Mouse (Mus musculus) intestine, embryonic 15.5 days (tissue): ENCODE data around the gene Gm49450. TPM values are rescaled to one million over a fixed set of nuclear protein-coding genes. Genes with fewer than 3 reads are reported as not detected.
A peak's percentile ranks its signal among the peaks of the same experiment; 100 is the strongest.
"Not testable (repeated sequence)": the region's sequence is repeated elsewhere in the genome, so short reads cannot be mapped to it uniquely, and the experiment has no call there.

Experiments
- ATAC-seq: fragments of 200-750 bp; cut with Nextera tagmentation; 2 replicates; pipeline ENCODE4 v1.8.0; 2017; ENCODE audit warnings: moderate TSS enrichment, moderate library complexity
- H3K27ac ChIP-seq: fragments of 300-500 bp; sonication (generic); 2 replicates; pipeline ENCODE4 v1.5.1; 2015; ENCODE audit warnings: mild to moderate bottlenecking, inconsistent platforms
- H3K27me3 ChIP-seq: fragments of 300-500 bp; sonication (generic); replicated peaks from 2 replicates; pipeline ENCODE4 v1.6.1; 2015; ENCODE audit warnings: inconsistent platforms
- H3K36me3 ChIP-seq: fragments of 300-500 bp; sonication (generic); 2 replicates; pipeline ENCODE4 v1.6.1; 2015; ENCODE audit warnings: inconsistent platforms
- H3K4me1 ChIP-seq: fragments of 300-500 bp; sonication (generic); replicated peaks from 2 replicates; pipeline ENCODE4 v1.6.1; 2015; ENCODE audit warnings: inconsistent platforms
- H3K4me2 ChIP-seq: fragments of 300-500 bp; sonication (generic); replicated peaks from 2 replicates; pipeline ENCODE4 v1.6.1; 2015; ENCODE audit warnings: mild to moderate bottlenecking, inconsistent platforms
- H3K4me3 ChIP-seq: fragments of 300-500 bp; sonication (generic); replicated peaks from 2 replicates; pipeline ENCODE4 v1.5.1; 2015; ENCODE audit warnings: inconsistent platforms
- H3K9ac ChIP-seq: fragments of 300-500 bp; sonication (generic); 2 replicates; pipeline ENCODE4 v1.6.1; 2015; ENCODE audit warnings: inconsistent platforms
- H3K9me3 ChIP-seq: fragments of 300-500 bp; sonication (generic); 2 replicates; pipeline ENCODE4 v1.6.1; 2016; ENCODE audit warnings: inconsistent platforms
- WGBS: fragments of 180-500 bp; shearing (Covaris S2); methylation state at CpG from one replicate; pipeline ENCODE4 v1.1.7; 2015; 5-methylcytosine and 5-hydroxymethylcytosine counted together
- polyA plus RNA-seq: library from polyadenylated mRNA; unstranded; fragments of >200 nt; fragmentation: Nextera tagmentation; extraction: Ambion mirVana; gene quantifications from 2 replicates; pipeline ENCODE4 v1.2.1, GENCODE M21; 2015

The Gm49450 gene
- polyA plus RNA-seq, 1 experiment from 2014 or later: not detected

DNA sequence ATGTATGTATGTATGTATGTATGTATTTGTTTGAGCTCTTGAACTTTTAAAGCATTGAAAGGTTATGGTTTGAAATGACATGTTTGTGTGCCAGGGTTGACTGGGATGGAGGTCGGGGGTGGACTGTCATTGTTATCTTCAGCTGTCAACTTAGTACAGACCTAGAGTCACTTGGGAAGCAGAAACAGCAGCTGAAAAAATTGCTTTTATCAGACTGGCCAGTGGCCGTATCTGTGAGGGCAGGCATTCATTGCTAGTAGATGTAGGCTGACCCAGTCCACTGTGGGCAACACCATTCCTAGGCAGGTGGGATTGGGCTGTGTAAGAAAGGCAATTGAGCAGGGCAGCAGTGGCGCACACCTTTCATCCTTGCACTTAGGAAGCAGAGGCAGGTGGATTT is 6.2 kb upstream of the Gm49450 start:
- no peak overlapping the region for H3K4me3 ChIP-seq
- ATAC-seq: no peak
- WGBS: 73% methylated on average over 3 of the region's 3 CpGs
- no peaks in the 10 kb centered on the region for H3K27me3 ChIP-seq
- H3K36me3 ChIP-seq: no peaks in the 10 kb centered on the region
- H3K9ac ChIP-seq: no peak overlapping the region
- H3K4me1 ChIP-seq: peaks cover 2% of the 10 kb centered on the region; the same call in 1 of the 2 replicates
- H3K4me2 ChIP-seq: no peak overlapping the region
- no peaks in the 10 kb centered on the region for H3K9me3 ChIP-seq
- no peak overlapping the region for H3K27ac ChIP-seq

DNA sequence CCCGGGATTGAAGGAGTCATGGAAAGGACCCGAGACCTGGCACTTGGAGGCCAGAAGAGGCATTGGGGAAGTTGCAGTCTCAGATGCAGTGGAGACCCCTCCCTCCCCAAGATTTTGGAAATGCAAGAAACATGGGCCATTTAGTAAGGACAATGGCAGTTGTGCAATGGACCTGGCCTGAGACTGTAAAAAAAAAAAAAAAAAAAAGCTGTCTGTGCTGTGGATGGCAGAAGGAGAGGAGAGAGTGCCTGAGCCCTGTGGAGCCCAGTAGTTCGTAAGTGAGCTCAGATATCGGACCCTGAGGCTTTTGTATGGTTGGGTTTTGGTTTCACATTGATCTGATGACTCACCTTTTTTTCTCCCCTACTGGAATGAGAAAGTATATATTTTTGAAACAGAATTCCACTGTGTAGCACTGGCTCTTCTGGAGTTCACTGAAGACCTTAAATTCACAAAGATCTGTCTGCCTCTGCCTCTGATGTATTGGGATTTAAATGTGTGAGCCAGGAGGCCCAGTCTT is 5.6 kb upstream of the Gm49450 start:
- H3K4me1 ChIP-seq: peaks cover 2% of the 10 kb centered on the region; the same call in 1 of the 2 replicates
- no peak overlapping the region for H3K4me2 ChIP-seq
- no peak overlapping the region for H3K27ac ChIP-seq
- no peak overlapping the region for H3K9ac ChIP-seq
- H3K9me3 ChIP-seq: no peaks in the 10 kb centered on the region
- no peaks in the 10 kb centered on the region for H3K27me3 ChIP-seq
- ATAC-seq: no peak
- WGBS: 98% methylated on average over 4 of the region's 4 CpGs
- no peaks in the 10 kb centered on the region for H3K36me3 ChIP-seq
- H3K4me3 ChIP-seq: no peak overlapping the region

DNA sequence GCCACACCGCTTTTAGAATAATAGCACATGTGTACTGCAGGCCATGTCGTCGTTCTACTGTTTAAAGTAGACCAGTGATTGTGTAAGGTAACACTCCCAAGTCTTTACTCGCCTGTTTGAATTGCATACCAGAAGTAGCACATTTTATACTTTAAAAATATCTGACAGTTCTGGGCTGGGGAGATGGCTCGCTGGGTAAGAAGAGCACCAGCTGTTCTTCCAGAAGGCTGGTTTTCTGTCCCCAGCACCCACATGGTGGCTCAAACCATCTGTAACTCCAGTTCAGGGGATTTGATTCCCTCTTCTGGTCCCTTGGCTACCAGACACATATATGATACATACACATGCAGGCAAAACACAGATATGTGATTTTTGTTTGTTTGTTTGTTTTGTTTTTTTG is 4.1 kb upstream of the Gm49450 start:
- ATAC-seq: no peak
- H3K27me3 ChIP-seq: no peaks in the 10 kb centered on the region
- no peak overlapping the region for H3K4me3 ChIP-seq
- no peaks in the 10 kb centered on the region for H3K9me3 ChIP-seq
- no peak overlapping the region for H3K27ac ChIP-seq
- no peaks in the 10 kb centered on the region for H3K36me3 ChIP-seq
- WGBS: 70% methylated on average over 5 of the region's 5 CpGs
- H3K4me2 ChIP-seq: no peak overlapping the region
- H3K4me1 ChIP-seq: peaks cover 2% of the 10 kb centered on the region; the same call in 1 of the 2 replicates
- no peak overlapping the region for H3K9ac ChIP-seq

DNA sequence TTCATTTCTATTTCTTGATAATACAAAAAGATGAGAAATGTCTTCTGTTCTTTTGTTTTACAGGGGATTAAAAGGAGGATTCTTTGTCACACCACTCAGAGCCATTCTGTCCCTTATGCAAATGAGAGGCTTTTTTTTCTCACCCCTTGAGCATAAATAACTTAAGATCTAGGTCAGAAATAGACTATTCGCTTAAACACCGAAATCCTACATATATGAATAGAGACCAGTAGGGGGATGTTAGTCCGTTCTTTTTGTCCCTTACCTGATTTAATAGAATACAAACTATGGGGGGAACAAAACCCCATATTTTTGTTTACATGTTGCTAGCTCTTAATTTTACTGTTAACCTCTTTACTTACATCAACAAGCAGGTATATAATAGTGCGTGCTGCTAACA is 2.6 kb upstream of the Gm49450 start:
- Histone ChIP-seq H3K9ac (no peak overlapping the region), H3K27me3 (no peaks in the 10 kb centered on the region), H3K4me1 (peaks cover 6% of the 10 kb centered on the region), H3K4me3 (no peak overlapping the region), H3K36me3 (no peaks in the 10 kb centered on the region), H3K9me3 (no peaks in the 10 kb centered on the region), H3K4me2 (no peak overlapping the region), H3K27ac (no peak overlapping the region)
- ATAC-seq: no peak
- 89% methylated on average over 4 of the region's 4 CpGs for WGBS

DNA sequence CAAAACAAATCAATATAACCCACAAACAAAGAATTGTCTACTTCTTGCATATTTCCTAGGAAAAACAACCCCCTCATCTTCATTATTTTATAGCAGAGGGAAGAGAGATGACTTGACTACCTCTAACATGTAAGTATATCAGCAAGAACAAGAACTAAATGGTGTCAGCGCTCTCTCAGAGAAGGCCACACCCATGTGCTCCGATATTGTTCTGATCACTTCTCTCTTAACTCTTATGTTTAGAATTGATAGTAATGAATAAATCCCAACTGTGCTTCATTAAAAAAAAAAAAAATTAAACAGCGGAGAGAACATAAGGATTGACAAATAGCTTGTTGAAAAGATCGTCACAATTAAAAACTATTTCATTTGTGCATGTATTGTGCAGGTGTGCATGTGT is 2.0 kb upstream of the Gm49450 start:
- Histone ChIP-seq H3K4me1 (peaks cover 6% of the 10 kb centered on the region), H3K9ac (no peak overlapping the region), H3K4me3 (no peak overlapping the region), H3K4me2 (no peak overlapping the region), H3K36me3 (no peaks in the 10 kb centered on the region), H3K27ac (no peak overlapping the region), H3K27me3 (no peaks in the 10 kb centered on the region), H3K9me3 (no peaks in the 10 kb centered on the region)
- WGBS: 83% methylated on average over 4 of the region's 4 CpGs
- ATAC-seq: no peak

DNA sequence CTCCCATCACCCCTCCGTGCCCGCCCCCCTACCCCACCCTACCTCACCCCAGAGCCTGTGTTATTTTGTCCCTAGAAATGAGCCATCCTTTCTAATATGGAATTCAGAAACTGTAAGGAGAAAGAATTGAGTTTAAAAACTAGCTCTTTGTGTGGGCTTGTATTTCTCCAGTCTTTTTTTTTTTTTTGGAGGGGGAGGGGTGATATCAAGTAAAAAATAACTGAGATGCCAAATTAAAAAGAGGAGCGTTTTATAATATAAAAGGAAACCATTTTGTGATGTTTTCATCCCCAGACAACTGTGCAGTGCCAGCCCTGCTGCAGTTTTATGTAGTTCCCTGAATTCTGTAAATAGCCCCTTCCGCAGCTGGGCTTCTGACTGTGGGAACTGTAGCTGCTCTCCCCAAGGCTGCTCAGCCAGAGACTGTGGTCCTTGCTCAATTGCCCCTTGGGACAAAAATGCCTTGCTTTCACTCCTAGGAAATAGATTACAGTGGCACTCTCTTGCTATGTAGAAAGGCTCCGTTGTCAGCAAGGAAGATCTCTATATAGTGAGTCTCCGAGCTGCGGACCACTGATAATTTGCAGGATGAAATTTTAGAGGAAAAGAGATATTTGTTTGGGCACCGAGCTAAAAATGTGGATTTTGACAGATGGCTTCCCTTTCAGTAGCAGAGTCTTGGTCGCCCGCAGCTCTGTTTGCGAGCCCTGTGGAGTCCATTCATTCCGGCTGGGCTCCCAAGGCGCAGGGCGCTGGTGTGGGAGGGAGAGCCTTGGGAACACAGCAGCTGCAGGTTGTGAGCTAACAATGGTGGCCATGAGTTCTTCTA is 1.3 kb upstream of the Gm49450 start:
- peak overlapping the region; percentile 36 for H3K4me2 ChIP-seq
- peak overlapping the region; percentile 51; the same call in 1 of the 2 replicates for H3K27ac ChIP-seq

DNA sequence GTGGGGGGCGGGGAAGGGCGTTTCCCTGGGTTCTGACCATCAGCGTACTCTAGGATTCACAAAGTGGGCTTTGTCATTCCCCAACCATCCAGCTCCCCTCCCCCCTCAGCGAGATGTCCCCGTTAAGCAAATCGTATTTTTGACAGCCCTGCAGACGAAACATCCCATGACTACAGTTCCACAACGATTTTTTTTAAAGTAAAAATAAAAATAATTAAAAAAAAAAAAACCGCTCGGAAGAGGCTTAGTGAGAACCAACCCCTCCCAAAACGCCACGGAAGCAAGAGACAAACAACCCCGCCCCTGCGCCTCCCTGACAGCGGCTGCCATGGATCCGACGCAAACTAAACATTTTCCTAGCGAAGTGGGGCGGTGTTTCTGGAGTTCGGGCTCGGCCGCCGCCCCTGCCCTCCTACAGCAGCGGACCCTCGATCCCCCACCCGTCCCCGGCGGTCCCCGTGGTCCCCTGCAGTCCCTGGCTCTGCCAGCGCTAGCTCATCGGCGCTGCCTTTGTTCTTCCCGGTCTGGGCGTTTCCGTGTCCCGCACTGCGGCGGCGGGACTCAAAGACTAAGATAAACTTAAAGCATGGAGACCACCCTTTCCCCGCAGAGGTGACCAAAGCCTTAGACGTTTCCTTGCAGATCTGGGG is 475 bp downstream of the Gm49450 start:
- Histone ChIP-seq H3K4me3 (peak overlapping the region; percentile 71), H3K9ac (peak overlapping the region; percentile 78), H3K9me3 (no peaks in the 10 kb centered on the region), H3K4me1 (peaks cover 6% of the 10 kb centered on the region), H3K4me2 (peak overlapping the region; percentile 62), H3K27me3 (no peaks in the 10 kb centered on the region), H3K27ac (peak overlapping the region; percentile 96), H3K36me3 (0 out of 2 replicates have a peak, but pooled peaks cover 4% of the 10 kb centered on the region)
- WGBS: under 1% methylated on average over 41 of the region's 41 CpGs
- ATAC-seq: peak; percentile 85

More for the DNA sequence above, 1.3 kb upstream of the Gm49450 start:
- Histone ChIP-seq H3K27me3 (no peaks in the 10 kb centered on the region), H3K9me3 (no peaks in the 10 kb centered on the region), H3K4me1 (peaks cover 6% of the 10 kb centered on the region), H3K4me3 (no peak overlapping the region), H3K36me3 (0 out of 2 replicates have a peak, but pooled peaks cover under 1% of the 10 kb centered on the region), H3K9ac (no peak overlapping the region)
- no peak for ATAC-seq
- WGBS: 44% methylated on average over 14 of the region's 14 CpGs

DNA sequence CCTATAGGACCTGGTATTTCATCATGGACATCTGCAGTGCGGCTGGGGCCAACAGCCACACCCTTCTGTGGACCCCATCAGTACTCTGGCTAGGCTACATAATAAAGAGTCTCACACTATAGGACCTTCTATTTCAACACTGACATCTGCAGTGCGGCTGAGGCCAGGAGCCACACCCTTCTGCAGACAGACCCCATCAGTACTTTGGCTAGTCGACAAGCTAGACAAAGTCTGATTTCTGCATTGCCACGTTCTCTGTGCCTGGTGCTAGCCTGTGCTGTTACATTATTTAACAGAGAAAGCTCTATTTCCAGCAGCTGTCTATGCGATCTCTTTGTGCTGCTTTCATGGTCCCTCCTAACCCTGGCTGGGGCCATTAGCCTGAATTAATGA is 1.3 kb downstream of the Gm49450 start:
- Histone ChIP-seq H3K9ac (peak overlapping the region; percentile 34), H3K36me3 (0 out of 2 replicates have a peak, but pooled peaks cover 4% of the 10 kb centered on the region), H3K4me3 (peak overlapping the region; percentile 71), H3K4me2 (peak overlapping the region; percentile 52), H3K4me1 (peaks cover 6% of the 10 kb centered on the region), H3K9me3 (no peaks in the 10 kb centered on the region), H3K27me3 (no peaks in the 10 kb centered on the region), H3K27ac (peak overlapping the region; percentile 58; the same call in 1 of the 2 replicates)
- ATAC-seq: no peak
- WGBS: 23% methylated on average over 5 of the region's 5 CpGs

DNA sequence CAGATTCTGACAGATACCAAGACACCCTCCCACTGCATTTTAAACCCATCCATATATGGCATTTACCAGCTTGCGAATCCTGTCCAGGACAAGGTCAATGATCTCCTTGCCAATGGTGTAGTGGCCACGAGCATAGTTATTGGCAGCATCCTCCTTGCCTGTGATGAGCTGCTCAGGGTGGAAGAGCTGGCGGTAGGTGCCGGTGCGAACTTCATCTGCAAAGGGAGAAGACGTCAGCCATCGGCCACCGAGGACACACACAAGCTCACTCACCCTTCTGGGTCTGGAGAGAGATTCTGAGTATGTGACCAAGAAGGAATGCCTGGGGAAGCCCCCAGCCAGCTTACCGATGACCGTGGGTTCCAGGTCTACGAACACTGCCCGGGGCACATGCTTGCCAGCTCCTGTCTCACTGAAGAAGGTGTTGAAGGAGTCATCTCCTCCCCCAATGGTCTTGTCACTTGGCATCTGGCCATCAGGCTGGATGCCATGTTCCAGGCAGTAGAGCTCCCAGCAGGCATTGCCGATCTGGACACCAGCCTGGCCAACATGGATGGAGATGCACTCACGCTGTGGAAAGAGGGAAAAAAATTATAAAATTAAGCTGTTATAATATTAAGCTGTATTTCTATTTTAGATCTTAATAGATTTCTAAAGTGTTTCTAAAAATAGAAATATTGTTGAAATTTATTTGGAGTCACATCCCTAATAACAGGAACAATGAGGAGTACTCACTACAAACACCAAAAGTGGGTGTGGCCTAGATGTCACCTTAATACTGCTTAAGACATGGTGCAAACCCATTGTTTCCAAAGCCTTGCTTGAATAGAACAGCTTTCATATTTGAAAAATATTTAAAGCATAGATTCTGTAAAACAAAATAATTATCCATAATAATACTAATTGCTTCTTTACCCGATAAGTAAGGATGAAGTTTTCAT is 2.0 kb downstream of the Gm49450 start:
- H3K9me3 ChIP-seq, H3K9ac ChIP-seq, H3K36me3 ChIP-seq, H3K27ac ChIP-seq, H3K4me1 ChIP-seq, ATAC-seq, H3K27me3 ChIP-seq: not testable (repeated sequence)
- H3K4me2 ChIP-seq: peak overlapping the region; percentile 52
- 84% methylated on average over 11 of the region's 15 CpGs for WGBS
- peak overlapping the region; percentile 71 for H3K4me3 ChIP-seq

DNA sequence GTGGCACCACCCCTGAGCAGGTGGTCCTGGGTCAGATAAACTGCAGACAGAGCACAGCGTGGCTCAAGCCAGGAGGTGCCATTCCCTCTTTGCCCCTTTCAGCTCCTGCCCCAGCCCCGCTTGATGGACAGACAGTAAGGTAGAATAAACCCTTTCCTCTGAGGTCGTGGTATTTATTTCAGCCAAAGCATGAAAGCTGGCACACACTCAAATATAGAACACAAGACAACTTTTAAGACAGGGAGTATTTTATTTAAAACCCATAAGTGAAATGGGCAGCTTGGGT is 3.8 kb downstream of the Gm49450 start:
- no peak for ATAC-seq
- Histone ChIP-seq H3K9ac (no peak overlapping the region), H3K36me3 (0 out of 2 replicates have a peak, but pooled peaks cover 4% of the 10 kb centered on the region), H3K27ac (no peak overlapping the region), H3K27me3 (no peaks in the 10 kb centered on the region), H3K9me3 (no peaks in the 10 kb centered on the region), H3K4me1 (peaks cover 4% of the 10 kb centered on the region), H3K4me2 (no peak overlapping the region), H3K4me3 (no peak overlapping the region)
- 64% methylated on average over 3 of the region's 3 CpGs for WGBS

DNA sequence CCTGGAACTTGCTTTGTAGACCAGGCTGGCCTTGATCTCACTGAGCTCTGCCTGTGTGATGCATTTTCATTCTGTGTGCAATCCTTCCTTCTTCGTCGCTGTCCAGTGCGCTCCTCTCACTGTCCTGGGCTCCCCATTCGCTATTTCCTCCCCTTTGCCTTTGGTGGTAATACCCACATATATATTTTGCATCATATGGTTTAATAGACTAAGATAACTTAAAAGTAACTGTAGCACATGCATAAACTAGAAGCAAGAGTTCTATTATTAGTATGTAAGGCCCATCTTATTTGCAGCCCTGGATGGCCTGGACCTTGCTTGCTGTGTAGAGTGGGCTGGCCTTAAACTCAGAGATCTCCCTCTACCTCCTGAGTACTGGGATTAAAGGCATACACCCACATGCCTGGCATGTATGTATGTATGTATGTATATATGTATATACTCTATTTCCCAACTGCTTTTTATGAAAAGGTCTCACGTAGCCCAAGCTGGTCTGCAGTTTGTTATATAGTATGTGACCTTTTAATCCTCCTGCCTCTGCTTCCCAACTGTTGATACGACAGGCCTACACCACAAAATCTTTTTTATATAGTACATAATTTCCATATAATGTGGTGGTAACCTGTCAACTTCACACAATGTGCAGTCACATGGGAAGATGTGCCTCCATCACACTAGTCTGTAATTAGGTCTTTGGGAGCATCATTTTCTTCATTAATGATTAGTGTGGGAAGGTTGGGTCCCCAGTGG is 4.3 kb downstream of the Gm49450 start:
- Histone ChIP-seq H3K4me2 (no peak overlapping the region), H3K4me1 (peaks cover 4% of the 10 kb centered on the region), H3K36me3 (0 out of 2 replicates have a peak, but pooled peaks cover 4% of the 10 kb centered on the region), H3K27ac (no peak overlapping the region), H3K9me3 (no peaks in the 10 kb centered on the region), H3K27me3 (no peaks in the 10 kb centered on the region), H3K4me3 (no peak overlapping the region), H3K9ac (no peak overlapping the region)
- WGBS: 76% methylated on average over 6 of the region's 6 CpGs
- no peak for ATAC-seq
